Mouse (Mus musculus): ENCODE data around the gene Clcn6. TPM values are rescaled to one million over a fixed set of nuclear protein-coding genes. Genes with fewer than 3 reads are reported as not detected.

The Clcn6 gene
- polyA plus RNA-seq, 1 experiment from 2014 or later, result 21.6 TPM

DNA sequence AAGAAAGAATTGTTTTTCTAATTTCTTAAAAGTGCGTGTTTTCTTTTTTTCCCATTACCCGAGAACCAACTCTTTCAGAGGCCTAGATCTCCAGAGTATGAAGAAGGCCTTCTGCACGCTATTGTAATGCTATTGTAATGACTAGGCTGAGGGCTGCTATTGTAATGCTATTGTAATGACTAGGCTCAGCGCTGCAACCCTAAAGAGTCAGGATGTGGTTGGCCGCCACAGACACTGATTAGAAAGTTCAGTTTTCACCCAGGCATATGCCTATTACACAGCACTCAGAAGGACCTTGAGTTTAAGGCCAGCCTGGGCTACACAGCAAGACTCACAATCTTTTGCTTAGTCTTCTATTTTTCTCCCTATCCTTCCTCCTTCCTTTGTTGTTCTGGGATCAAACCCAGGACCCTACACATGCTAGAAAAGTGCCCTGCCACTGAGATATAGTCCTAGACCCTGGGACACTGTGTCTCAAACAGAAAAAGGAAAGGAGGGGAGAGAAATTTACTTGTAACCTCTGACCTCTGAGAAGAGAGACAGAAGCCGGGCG lies 4.7 kb downstream of the Clcn6 start:
- Histone ChIP-seq H3K9ac (no peak overlapping the region), H3K27ac (no peak overlapping the region), H3K4me3 (no peak overlapping the region), H3K9me3 (replicated peaks) (no peaks in the 10 kb centered on the region), H3K36me3 (ENCODE audit: poor library complexity, severe bottlenecking) (peaks cover 63% of the 10 kb centered on the region), H3K4me2 (no peak overlapping the region), H3K27me3 (no peaks in the 10 kb centered on the region), H3K4me1 (peaks cover 9% of the 10 kb centered on the region)
- 73% methylated on average over 7 of the region's 7 CpGs for WGBS
- no peak for ATAC-seq

DNA sequence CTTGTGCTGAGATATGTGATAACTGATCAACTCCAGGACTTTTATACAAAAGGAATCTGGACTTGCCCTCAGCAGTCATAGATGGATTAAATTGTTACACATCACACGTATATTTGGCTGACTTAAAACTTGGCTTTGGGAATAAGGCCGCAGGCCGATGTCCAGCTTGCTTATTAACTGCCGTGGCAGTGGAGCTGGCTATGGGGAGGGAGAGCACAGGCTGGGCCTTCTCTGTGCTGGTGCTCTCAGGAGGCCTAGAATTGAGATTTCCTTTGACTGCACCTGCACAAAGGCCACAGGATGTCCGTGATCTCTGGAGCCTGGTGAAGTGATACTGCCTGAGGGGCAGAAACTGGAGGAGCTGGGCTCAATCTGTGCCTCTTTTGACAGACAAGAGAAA lies 8.1 kb downstream of the Clcn6 start:
- no peak overlapping the region for H3K27ac ChIP-seq
- H3K4me3 ChIP-seq, result no peak overlapping the region
- H3K4me1 ChIP-seq, result no peaks in the 10 kb centered on the region
- WGBS, result 82% methylated on average over 5 of the region's 5 CpGs
- H3K27me3 ChIP-seq, result no peaks in the 10 kb centered on the region
- no peaks in the 10 kb centered on the region for H3K9me3 ChIP-seq (replicated peaks)
- H3K9ac ChIP-seq, result no peak overlapping the region
- H3K36me3 ChIP-seq (ENCODE audit: poor library complexity, severe bottlenecking), result peaks cover 81% of the 10 kb centered on the region
- no peak overlapping the region for H3K4me2 ChIP-seq
- no peak for ATAC-seq

DNA sequence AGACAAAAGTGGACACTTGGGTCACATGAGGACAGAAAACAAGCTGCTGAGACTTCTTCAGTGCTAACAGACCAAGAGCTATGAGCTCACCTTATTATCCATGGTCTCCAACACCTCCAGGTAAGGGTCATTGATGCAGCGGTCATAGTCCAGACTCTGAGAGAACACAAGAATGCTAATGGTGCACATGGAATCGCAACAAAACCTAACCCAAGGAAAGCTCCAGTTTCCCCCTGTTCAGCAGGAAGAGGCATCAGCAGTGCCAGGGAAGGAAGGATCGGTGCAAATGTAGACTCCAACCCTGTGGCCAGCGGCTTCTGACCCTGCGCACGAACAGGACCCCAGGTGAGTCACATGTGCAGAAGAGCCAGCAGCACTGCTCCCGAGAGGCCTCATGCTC lies 9.3 kb downstream of the Clcn6 start:
- peaks cover 81% of the 10 kb centered on the region for H3K36me3 ChIP-seq (ENCODE audit: poor library complexity, severe bottlenecking)
- no peak overlapping the region for H3K27ac ChIP-seq
- no peaks in the 10 kb centered on the region for H3K9me3 ChIP-seq (replicated peaks)
- H3K4me1 ChIP-seq, result no peaks in the 10 kb centered on the region
- no peak overlapping the region for H3K4me2 ChIP-seq
- no peak overlapping the region for H3K4me3 ChIP-seq
- WGBS, result 94% methylated on average over 7 of the region's 7 CpGs
- H3K27me3 ChIP-seq, result no peaks in the 10 kb centered on the region
- H3K9ac ChIP-seq, result no peak overlapping the region
- ATAC-seq, result no peak

DNA sequence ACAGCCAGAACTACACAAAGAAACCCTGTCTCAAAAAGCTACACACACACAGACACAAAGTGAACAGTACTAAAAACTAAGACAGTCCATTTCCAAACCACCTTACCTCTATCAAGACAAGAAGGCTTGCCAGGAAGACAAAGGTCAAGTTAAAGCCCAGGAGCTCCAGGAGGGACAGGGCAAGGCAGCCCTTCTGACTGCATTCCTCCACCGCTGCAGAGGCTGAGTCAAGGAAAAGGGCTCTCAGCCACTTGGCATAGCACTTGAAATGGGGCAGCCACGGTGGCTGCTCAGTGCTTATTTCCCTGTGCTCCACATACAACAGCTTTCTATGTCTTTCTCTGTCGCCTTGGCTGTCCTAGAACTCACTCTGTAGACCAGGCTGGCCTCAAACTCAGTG lies 14.6 kb downstream of the Clcn6 start:
- H3K4me2 ChIP-seq, result no peak overlapping the region
- peaks cover 7% of the 10 kb centered on the region for H3K4me1 ChIP-seq
- no peaks in the 10 kb centered on the region for H3K9me3 ChIP-seq (replicated peaks)
- no peak overlapping the region for H3K9ac ChIP-seq
- 90% methylated on average over 3 of the region's 3 CpGs for WGBS
- H3K36me3 ChIP-seq (ENCODE audit: poor library complexity, severe bottlenecking), result peaks cover 97% of the 10 kb centered on the region
- H3K4me3 ChIP-seq, result no peak overlapping the region
- H3K27me3 ChIP-seq, result no peaks in the 10 kb centered on the region
- no peak overlapping the region for H3K27ac ChIP-seq
- no peak for ATAC-seq

- Histone ChIP-seq H3K9ac (peak overlapping the region; percentile 9; the same call in 1 of the 2 replicates), H3K27ac (peak overlapping the region; percentile 68), H3K4me1 (peaks cover 15% of the 10 kb centered on the region), H3K27me3 (no peaks in the 10 kb centered on the region), H3K36me3 (ENCODE audit: poor library complexity, severe bottlenecking) (peaks cover 100% of the 10 kb centered on the region), H3K4me2 (no peak overlapping the region), H3K4me3 (no peak overlapping the region), H3K9me3 (replicated peaks) (no peaks in the 10 kb centered on the region)
- peak; percentile 60; the same call in 1 of the 2 replicates for ATAC-seq
- WGBS, result 45% methylated on average over 2 of the region's 2 CpGs
These were observed 20.2 kb downstream of the Clcn6 start for GRCm38 (mm10) chr4:148018410-148018809.

- no peak overlapping the region for H3K27ac ChIP-seq
- H3K4me1 ChIP-seq, result peaks cover 15% of the 10 kb centered on the region
- no peak for ATAC-seq
- H3K9me3 ChIP-seq (replicated peaks), result no peaks in the 10 kb centered on the region
- H3K4me3 ChIP-seq, result no peak overlapping the region
- WGBS, result 64% methylated on average over 3 of the region's 3 CpGs
- no peaks in the 10 kb centered on the region for H3K27me3 ChIP-seq
- H3K36me3 ChIP-seq (ENCODE audit: poor library complexity, severe bottlenecking), result peaks cover 100% of the 10 kb centered on the region
- no peak overlapping the region for H3K4me2 ChIP-seq
- H3K9ac ChIP-seq, result no peak overlapping the region
These were observed 21.6 kb downstream of the Clcn6 start for GRCm38 (mm10) chr4:148016981-148017380.

DNA sequence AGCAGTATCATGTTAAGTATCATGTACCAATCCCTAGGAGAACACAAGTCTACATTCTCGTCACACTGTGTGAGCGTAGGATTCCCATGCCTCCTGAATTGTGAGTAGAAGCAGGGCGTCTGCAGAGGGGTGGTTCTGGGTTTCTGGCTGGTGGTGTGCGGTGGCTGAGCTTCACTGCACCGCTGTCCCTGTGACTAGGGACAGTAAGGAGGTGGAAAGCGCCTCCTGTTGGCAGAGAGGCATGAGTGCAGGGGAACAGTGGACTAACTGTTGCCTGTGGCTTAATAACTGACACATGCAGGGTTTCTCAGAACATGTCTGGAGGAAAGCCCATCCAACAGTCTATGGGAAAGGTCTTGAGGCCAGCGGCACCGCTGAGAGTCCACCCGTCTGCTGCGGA lies 23.2 kb downstream of the Clcn6 start:
- Histone ChIP-seq H3K27ac (no peak overlapping the region), H3K27me3 (no peaks in the 10 kb centered on the region), H3K4me1 (peaks cover 15% of the 10 kb centered on the region), H3K4me3 (no peak overlapping the region), H3K36me3 (ENCODE audit: poor library complexity, severe bottlenecking) (peaks cover 100% of the 10 kb centered on the region), H3K9me3 (replicated peaks) (no peaks in the 10 kb centered on the region), H3K9ac (no peak overlapping the region), H3K4me2 (no peak overlapping the region)
- ATAC-seq, result no peak
- WGBS, result 80% methylated on average over 10 of the region's 10 CpGs

DNA sequence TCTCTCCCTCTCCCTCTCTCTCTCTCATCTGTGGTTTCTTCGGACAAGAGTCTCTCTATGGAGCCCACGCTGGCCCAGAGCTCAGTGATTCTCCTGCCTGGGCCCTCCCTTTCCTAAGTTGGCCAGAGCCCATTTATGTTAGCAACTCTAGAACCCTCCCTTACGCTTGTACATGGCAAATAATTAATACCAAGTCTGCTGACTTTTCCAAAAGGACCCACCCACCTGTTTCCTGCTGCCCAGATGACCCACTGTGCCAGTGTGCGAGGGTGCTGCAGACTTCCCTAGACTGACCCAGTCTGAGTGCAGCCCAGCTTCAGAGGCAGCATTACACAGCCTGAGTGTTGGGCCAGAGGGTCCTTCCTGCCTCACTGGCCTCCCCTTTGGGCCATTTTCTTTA lies 26.4 kb downstream of the Clcn6 start:
- Histone ChIP-seq H3K36me3 (ENCODE audit: poor library complexity, severe bottlenecking) (peaks cover 100% of the 10 kb centered on the region), H3K4me1 (no peaks in the 10 kb centered on the region), H3K4me2 (no peak overlapping the region), H3K27ac (no peak overlapping the region), H3K27me3 (no peaks in the 10 kb centered on the region), H3K4me3 (no peak overlapping the region), H3K9me3 (replicated peaks) (no peaks in the 10 kb centered on the region), H3K9ac (no peak overlapping the region)
- no peak for ATAC-seq
- 93% methylated on average over 4 of the region's 4 CpGs for WGBS

- ATAC-seq, result no peak
- no peak overlapping the region for H3K4me3 ChIP-seq
- H3K4me1 ChIP-seq, result no peaks in the 10 kb centered on the region
- H3K9ac ChIP-seq, result no peak overlapping the region
- H3K4me2 ChIP-seq, result no peak overlapping the region
- WGBS, result 90% methylated on average over 3 of the region's 3 CpGs
- no peak overlapping the region for H3K27ac ChIP-seq
- H3K9me3 ChIP-seq (replicated peaks), result no peaks in the 10 kb centered on the region
- peaks cover 100% of the 10 kb centered on the region for H3K36me3 ChIP-seq (ENCODE audit: poor library complexity, severe bottlenecking)
- no peaks in the 10 kb centered on the region for H3K27me3 ChIP-seq
These were observed 27.3 kb downstream of the Clcn6 start for GRCm38 (mm10) chr4:148011332-148011731.

- no peaks in the 10 kb centered on the region for H3K4me1 ChIP-seq
- no peaks in the 10 kb centered on the region for H3K9me3 ChIP-seq (replicated peaks)
- H3K27me3 ChIP-seq, result no peaks in the 10 kb centered on the region
- H3K36me3 ChIP-seq (ENCODE audit: poor library complexity, severe bottlenecking), result peaks cover 100% of the 10 kb centered on the region
- 95% methylated on average over 2 of the region's 2 CpGs for WGBS
- H3K4me3 ChIP-seq, result no peak overlapping the region
- no peak overlapping the region for H3K4me2 ChIP-seq
- H3K27ac ChIP-seq, result no peak overlapping the region
- ATAC-seq, result no peak
- H3K9ac ChIP-seq, result no peak overlapping the region
These were observed 29.0 kb downstream of the Clcn6 start for GRCm38 (mm10) chr4:148009641-148010040.

DNA sequence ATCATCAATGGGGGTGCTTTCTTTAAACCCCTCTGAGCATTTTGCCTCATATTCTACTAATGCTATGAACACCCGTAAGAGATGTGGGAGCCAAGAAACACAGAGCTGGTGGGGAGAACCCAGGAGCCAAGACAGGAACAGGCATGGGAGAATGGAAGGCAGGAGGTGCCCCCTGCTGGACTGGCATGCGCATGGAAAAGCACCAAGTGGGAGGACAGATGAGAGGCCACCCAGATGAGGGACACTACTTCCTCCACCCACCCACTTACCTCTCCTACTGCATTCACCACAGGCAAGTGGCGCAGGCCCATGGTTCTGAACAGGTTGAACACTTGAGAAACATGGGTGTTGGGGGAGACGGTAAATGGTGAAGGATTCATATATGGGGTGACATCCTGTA lies 30.2 kb downstream of the Clcn6 start:
- Histone ChIP-seq H3K9me3 (replicated peaks) (no peaks in the 10 kb centered on the region), H3K4me1 (no peaks in the 10 kb centered on the region), H3K36me3 (ENCODE audit: poor library complexity, severe bottlenecking) (peaks cover 98% of the 10 kb centered on the region), H3K4me3 (no peak overlapping the region), H3K27ac (no peak overlapping the region), H3K9ac (no peak overlapping the region), H3K4me2 (no peak overlapping the region), H3K27me3 (no peaks in the 10 kb centered on the region)
- 77% methylated on average over 4 of the region's 4 CpGs for WGBS
- no peak for ATAC-seq

DNA sequence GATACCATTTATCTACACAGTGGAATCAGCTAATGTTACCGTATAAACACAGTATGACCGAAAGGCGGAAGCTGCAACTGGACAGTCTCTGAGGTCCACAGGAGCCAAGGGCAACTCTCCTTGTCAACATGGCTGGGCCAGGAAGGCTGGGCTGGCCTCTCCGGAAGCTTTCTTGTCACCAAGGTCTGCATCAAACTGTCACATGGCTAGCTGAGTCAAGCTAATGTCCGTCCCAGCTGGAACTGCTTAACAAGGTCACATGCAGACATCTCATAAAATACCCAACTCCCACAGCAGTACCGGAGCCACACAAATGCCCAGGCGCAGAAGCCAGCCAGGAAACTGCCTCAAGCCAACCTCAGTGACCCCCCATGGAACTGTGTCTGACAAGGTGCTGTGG lies 34.3 kb downstream of the Clcn6 start:
- Histone ChIP-seq H3K9ac (no peak overlapping the region), H3K27me3 (no peaks in the 10 kb centered on the region), H3K27ac (no peak overlapping the region), H3K4me3 (no peak overlapping the region), H3K36me3 (ENCODE audit: poor library complexity, severe bottlenecking) (peaks cover 64% of the 10 kb centered on the region), H3K9me3 (replicated peaks) (no peaks in the 10 kb centered on the region), H3K4me2 (no peak overlapping the region), H3K4me1 (peaks cover 13% of the 10 kb centered on the region)
- 95% methylated on average over 7 of the region's 7 CpGs for WGBS
- no peak for ATAC-seq

- H3K36me3 ChIP-seq (ENCODE audit: poor library complexity, severe bottlenecking), result peaks cover 39% of the 10 kb centered on the region
- no peak overlapping the region for H3K4me2 ChIP-seq
- no peak overlapping the region for H3K9ac ChIP-seq
- H3K9me3 ChIP-seq (replicated peaks), result no peaks in the 10 kb centered on the region
- H3K27ac ChIP-seq, result 0 out of 2 replicates have a peak overlapping the region, but pooled peaks have one; percentile 14
- no peak overlapping the region for H3K4me3 ChIP-seq
- WGBS, result 43% methylated on average over 8 of the region's 8 CpGs
- peaks cover 13% of the 10 kb centered on the region for H3K4me1 ChIP-seq
- no peak for ATAC-seq
- no peaks in the 10 kb centered on the region for H3K27me3 ChIP-seq
These were observed 36.8 kb downstream of the Clcn6 start for GRCm38 (mm10) chr4:148001866-148002265.

Measured in forebrain, embryonic 13.5 days (tissue).